Mouse (Mus musculus) intestine, postnatal 0 days (tissue): ENCODE results near the gene Tmem178. TPM values are rescaled to one million over a fixed set of nuclear protein-coding genes. Genes with fewer than 3 reads are reported as not detected.

ENCODE experiments used
- ATAC-seq: fragments of 200-750 bp; cut with Nextera tagmentation; 2 replicates; pipeline ENCODE4 v1.8.0; 2017; ENCODE audit warnings: mild to moderate bottlenecking, moderate TSS enrichment, moderate library complexity
- H3K27ac ChIP-seq: fragments of 300-500 bp; sonication (generic); 2 replicates; pipeline ENCODE4 v1.5.1; 2014; ENCODE audit warnings: mild to moderate bottlenecking, low read depth, low read length, moderate library complexity
- H3K27me3 ChIP-seq: fragments of 300-500 bp; sonication (generic); replicated peaks from 2 replicates; pipeline ENCODE4 v1.6.1; 2014; ENCODE audit warnings: low read length, mixed read lengths; ENCODE audit not compliant: control insufficient read depth, insufficient read depth
- H3K36me3 ChIP-seq: fragments of 300-500 bp; sonication (generic); 2 replicates; pipeline ENCODE4 v1.6.1; 2014; ENCODE audit warnings: mild to moderate bottlenecking, moderate library complexity; ENCODE audit not compliant: control insufficient read depth, insufficient read depth
- H3K4me1 ChIP-seq: fragments of 300-500 bp; sonication (generic); replicated peaks from 2 replicates; pipeline ENCODE4 v1.6.1; 2014; ENCODE audit warnings: antibody characterized with exemption, low read length, mixed read lengths; ENCODE audit not compliant: control insufficient read depth, insufficient read depth
- H3K4me2 ChIP-seq: fragments of 300-500 bp; sonication (generic); replicated peaks from 2 replicates; pipeline ENCODE4 v1.6.1; 2014; ENCODE audit warnings: low read depth, mild to moderate bottlenecking, moderate library complexity
- H3K4me3 ChIP-seq: fragments of 300-500 bp; sonication (generic); 2 replicates; pipeline ENCODE4 v1.5.1; 2014; ENCODE audit warnings: low read depth, low read length
- H3K9ac ChIP-seq: fragments of 300-500 bp; sonication (generic); 2 replicates; pipeline ENCODE4 v1.6.1; 2014; ENCODE audit warnings: mild to moderate bottlenecking, low read depth, low read length
- H3K9me3 ChIP-seq: fragments of 300-500 bp; sonication (generic); 2 replicates; pipeline ENCODE4 v1.6.1; 2016; ENCODE audit warnings: mixed run types; ENCODE audit not compliant: control insufficient read depth
- CTCF ChIP-seq: sonication (generic); IDR thresholded peaks from 2 replicates; pipeline ENCODE4 v1.5.1; 2016; ENCODE audit warnings: low read depth, mild to moderate bottlenecking, control low read depth, antibody characterized with exemption, moderate library complexity
- WGBS: fragments of 180-500 bp; shearing (Covaris S2); extraction: QIAGEN DNeasy Blood & Tissue Kit; methylation state at CpG from one replicate; pipeline ENCODE4 v1.1.7; 2014; 5-methylcytosine and 5-hydroxymethylcytosine counted together
- polyA plus RNA-seq: library from polyadenylated mRNA; unstranded; fragments of >200 nt; fragmentation: Nextera tagmentation; extraction: Ambion mirVana; gene quantifications from 2 replicates; pipeline ENCODE4 v1.2.1, GENCODE M21; 2015

Tmem178 gene
- polyA plus RNA-seq, 1 experiment from 2014 or later: 3.6 TPM

- Histone ChIP-seq H3K36me3 (no peaks in the 10 kb centered on the region), H3K27me3 (no peaks in the 10 kb centered on the region), H3K27ac (no peak overlapping the region), H3K9me3 (no peaks in the 10 kb centered on the region), H3K4me3 (no peak overlapping the region), H3K9ac (no peak overlapping the region), H3K4me1 (no peaks in the 10 kb centered on the region), H3K4me2 (no peak overlapping the region)
- 37% methylated on average over 4 of the region's 4 CpGs for WGBS
- peak; percentile 59 for ATAC-seq
- peak; percentile 93 for TF ChIP-seq CTCF
These were observed 71.5 kb downstream of the Tmem178 start for GRCm38 (mm10) chr17:81015814-81016447.

GRCm38 (mm10) chr17:81017132-81017531 is 72.7 kb downstream of the Tmem178 start:
- ATAC-seq: no peak
- Histone ChIP-seq H3K4me2 (no peak overlapping the region), H3K4me3 (no peak overlapping the region), H3K36me3 (no peaks in the 10 kb centered on the region), H3K4me1 (no peaks in the 10 kb centered on the region), H3K9me3 (no peaks in the 10 kb centered on the region), H3K27ac (no peak overlapping the region), H3K9ac (no peak overlapping the region), H3K27me3 (no peaks in the 10 kb centered on the region)
- peak; percentile 64 for TF ChIP-seq CTCF
- 69% methylated on average over 1 of the region's 1 CpGs for WGBS

GRCm38 (mm10) chr17:81027331-81027730 is 82.9 kb downstream of the Tmem178 start:
- Histone ChIP-seq H3K36me3 (peaks cover 68% of the 10 kb centered on the region), H3K27me3 (no peaks in the 10 kb centered on the region), H3K9ac (no peak overlapping the region), H3K9me3 (no peaks in the 10 kb centered on the region), H3K4me2 (no peak overlapping the region), H3K4me3 (no peak overlapping the region), H3K4me1 (no peaks in the 10 kb centered on the region), H3K27ac (no peak overlapping the region)
- ATAC-seq: no peak
- no peak for TF ChIP-seq CTCF
- 95% methylated on average over 6 of the region's 6 CpGs for WGBS

- 89% methylated on average over 3 of the region's 3 CpGs for WGBS
- Histone ChIP-seq H3K4me1 (no peaks in the 10 kb centered on the region), H3K27ac (no peak overlapping the region), H3K9ac (no peak overlapping the region), H3K36me3 (peaks cover 46% of the 10 kb centered on the region), H3K27me3 (no peaks in the 10 kb centered on the region), H3K4me2 (no peak overlapping the region), H3K9me3 (no peaks in the 10 kb centered on the region), H3K4me3 (no peak overlapping the region)
- TF ChIP-seq CTCF: no peak
- no peak for ATAC-seq
These were observed 87.5 kb downstream of the Tmem178 start for GRCm38 (mm10) chr17:81031830-81032442.

- Histone ChIP-seq H3K9me3 (no peaks in the 10 kb centered on the region), H3K4me2 (no peak overlapping the region), H3K4me3 (no peak overlapping the region), H3K27ac (no peak overlapping the region), H3K36me3 (peaks cover 48% of the 10 kb centered on the region), H3K27me3 (no peaks in the 10 kb centered on the region), H3K4me1 (no peaks in the 10 kb centered on the region), H3K9ac (no peak overlapping the region)
- no peak for ATAC-seq
- WGBS: 61% methylated on average over 2 of the region's 2 CpGs
- TF ChIP-seq CTCF: no peak
These were observed 88.5 kb downstream of the Tmem178 start for GRCm38 (mm10) chr17:81032957-81033356.

GRCm38 (mm10) chr17:81035354-81035753 is 90.9 kb downstream of the Tmem178 start:
- no peak overlapping the region for H3K9ac ChIP-seq
- TF ChIP-seq CTCF: no peak
- H3K4me2 ChIP-seq: no peak overlapping the region
- H3K4me1 ChIP-seq: no peaks in the 10 kb centered on the region
- no peak overlapping the region for H3K27ac ChIP-seq
- no peak for ATAC-seq
- no peaks in the 10 kb centered on the region for H3K9me3 ChIP-seq
- H3K36me3 ChIP-seq: peaks cover 39% of the 10 kb centered on the region
- H3K4me3 ChIP-seq: no peak overlapping the region
- WGBS: 71% methylated on average over 5 of the region's 5 CpGs
- H3K27me3 ChIP-seq: no peaks in the 10 kb centered on the region
